Mouse (Mus musculus) T-helper 17 cell (primary cell): ENCODE data around the gene Etfbkmt.

Experiments used
- in situ Hi-C, 2 experiments: fragments of 300-600 bp; cut with MboI, MseI; formaldehyde crosslinking; loops; 1 replicate in 1 of 2; 2 replicates in 1 of 2; pipeline ENCODE4 v1.15.1; 2025; ENCODE audit warnings: high pct_unique_total_duplicates in 2 of 2

The Etfbkmt gene

GRCm38 (mm10) chr6:149139471-149139870, at the start of gene Etfbkmt:
Gene Etfbkmt, plus strand, starts transcription at chr6:149139849.
- in situ Hi-C loops, result loop anchor here in 1 of 2 experiments (5.0 kb wide), 1 partner anchor 48 kb away; the partner anchor contains the start of gene Amn1

DNA sequence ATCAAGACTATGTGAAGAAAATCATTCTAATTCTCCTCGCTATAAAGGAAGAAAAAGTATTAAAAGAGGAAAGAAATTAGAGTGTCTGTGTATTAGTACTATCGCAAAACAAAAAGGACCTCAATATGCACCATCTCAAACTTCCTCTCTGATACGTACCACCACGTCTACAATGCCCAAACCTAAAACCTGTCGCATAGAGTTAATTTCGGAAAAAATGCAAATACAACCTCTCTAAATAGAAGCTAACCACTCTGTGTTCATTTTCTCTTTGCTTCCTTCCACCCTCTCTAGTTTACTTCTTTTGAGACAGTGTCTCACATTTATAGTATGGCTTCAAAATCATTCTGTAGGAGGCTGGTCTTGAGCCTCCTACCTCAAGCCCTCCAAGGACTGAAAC, 47.2 kb upstream of the Etfbkmt start:
- in situ Hi-C loops, result no loop called here

DNA sequence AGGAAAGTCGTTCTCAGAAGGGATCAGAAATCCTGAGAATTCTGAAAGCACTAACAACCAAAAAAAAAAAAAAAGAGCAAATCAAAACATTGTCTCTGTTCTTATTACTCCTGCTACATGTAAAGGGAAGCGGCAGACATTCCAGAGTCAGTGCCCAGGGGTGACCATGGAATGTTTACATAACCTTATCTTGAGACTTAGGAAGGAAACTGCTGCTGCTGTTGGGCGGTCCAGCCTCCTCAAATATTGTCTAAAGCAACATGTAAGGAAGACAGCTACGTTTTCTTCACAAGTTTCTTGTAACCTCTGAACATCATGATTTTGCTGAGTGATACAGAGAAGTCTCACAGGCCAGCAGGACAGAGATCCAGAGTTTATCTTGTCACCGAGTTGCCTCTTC, 46.2 kb upstream of the Etfbkmt start:
- in situ Hi-C loops, result no loop called here

GRCm38 (mm10) chr6:149094555-149094954, 45.1 kb upstream of the Etfbkmt start:
- in situ Hi-C loops, result no loop called here

DNA sequence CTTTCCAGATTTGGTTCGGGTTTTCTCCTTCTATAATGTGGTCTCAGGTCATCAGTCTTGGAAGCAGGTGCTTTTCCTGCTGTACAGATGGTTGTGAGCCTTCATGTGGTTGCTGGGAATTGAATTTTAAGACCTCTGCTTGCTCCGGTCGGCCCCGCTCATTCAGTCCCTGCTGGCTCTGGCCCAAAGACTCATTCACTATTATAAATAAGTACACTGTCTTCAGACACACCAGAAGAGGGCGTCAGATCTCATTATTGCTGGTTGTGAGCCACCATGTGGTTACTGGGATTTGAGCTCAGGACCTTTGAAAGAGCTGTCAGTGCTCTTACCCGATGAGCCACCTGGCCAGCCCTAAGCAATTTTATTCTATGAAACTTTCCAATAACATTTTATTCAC, 44.3 kb upstream of the Etfbkmt start:
- in situ Hi-C loops, result no loop called here

- in situ Hi-C loops, result no loop called here
Measured at GRCm38 (mm10) chr6:149096233-149096632, 43.4 kb upstream of the Etfbkmt start.

- in situ Hi-C loops, result no loop called here
Measured at GRCm38 (mm10) chr6:149097276-149097675, 42.4 kb upstream of the Etfbkmt start.

DNA sequence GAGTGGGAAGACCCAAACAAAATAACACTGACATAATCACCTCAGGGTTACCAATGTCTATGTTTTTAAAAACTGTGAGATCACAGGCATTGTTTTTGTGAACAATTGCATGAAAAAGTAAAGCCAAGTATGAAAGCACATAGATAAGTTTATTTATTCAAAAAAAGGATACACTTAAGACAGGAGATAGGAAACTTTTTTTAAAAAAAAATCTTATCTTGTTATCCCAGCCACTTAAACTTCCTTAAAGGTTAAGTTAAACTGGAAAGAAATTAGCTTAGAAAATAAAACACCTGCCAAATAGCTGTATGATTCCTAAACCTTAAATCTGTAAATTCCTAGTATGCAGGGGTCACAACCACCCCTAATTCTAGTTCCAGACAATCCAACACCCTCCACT, 40.7 kb upstream of the Etfbkmt start:
- in situ Hi-C loops, result no loop called here

DNA sequence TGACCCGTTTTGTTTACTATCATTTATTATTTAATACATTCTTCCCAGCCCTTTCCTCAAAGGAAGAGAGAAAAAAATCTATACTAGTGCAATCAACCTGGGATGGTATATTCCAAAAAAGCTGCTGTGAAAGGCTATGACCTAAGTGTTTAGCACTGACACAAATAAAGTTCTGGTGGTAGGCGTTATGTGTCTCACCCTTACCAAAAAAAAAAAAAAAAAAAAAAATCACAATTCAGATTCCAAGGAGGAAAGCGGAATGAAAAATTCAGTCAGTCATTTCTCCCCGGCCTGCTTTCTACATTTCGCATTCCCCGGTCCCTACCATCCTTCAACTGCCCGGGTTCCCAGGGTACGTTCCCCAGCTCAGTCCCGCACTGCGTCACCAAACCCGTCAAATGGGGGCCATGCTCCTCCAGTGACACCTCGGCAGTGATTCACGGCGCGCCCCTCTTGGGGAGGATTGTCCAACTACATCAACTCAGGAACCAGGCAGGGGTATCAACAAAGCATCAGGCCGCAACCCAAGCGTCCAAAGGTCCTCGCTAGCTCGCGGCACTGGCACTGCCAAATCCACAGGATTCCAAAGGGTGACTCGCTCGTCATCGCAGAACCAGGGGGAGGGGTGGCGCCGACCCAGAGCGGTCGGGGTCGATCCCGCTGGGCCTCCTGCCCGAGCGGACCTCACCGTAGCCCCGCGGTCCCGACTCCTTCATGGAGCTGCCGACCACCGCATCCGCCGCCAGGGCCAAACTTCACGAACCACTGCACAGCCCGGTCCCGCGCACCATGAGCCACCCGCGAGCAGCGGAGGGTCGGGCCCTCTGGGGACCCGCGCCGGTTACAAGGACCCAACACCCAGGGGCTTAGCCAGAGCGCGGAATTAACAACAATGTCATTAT, 39.2 kb upstream of the Etfbkmt start:
- in situ Hi-C loops, result no loop called here

GRCm38 (mm10) chr6:149101076-149101942, 38.3 kb upstream of the Etfbkmt start, which contains the start of gene Dennd5b:
Gene Dennd5b, minus strand, starts transcription at chr6:149101680.
- in situ Hi-C loops, result no loop called here

GRCm38 (mm10) chr6:149101943-149102243, 37.8 kb upstream of the Etfbkmt start:
- in situ Hi-C loops, result no loop called here

GRCm38 (mm10) chr6:149103451-149103850, 36.2 kb upstream of the Etfbkmt start:
- in situ Hi-C loops, result no loop called here

GRCm38 (mm10) chr6:149107615-149108014, 32.0 kb upstream of the Etfbkmt start:
- in situ Hi-C loops, result no loop called here

- in situ Hi-C loops, result no loop called here
Measured at GRCm38 (mm10) chr6:149108909-149109308, 30.7 kb upstream of the Etfbkmt start.

GRCm38 (mm10) chr6:149116992-149117391, 22.7 kb upstream of the Etfbkmt start:
- in situ Hi-C loops, result loop anchor here in 1 of 2 experiments (5.0 kb wide), 1 partner anchor 105 kb away; no protein-coding TSS in a partner anchor

- in situ Hi-C loops, result loop anchor here in 1 of 2 experiments (5.0 kb wide), 1 partner anchor 107 kb away; no protein-coding TSS in a partner anchor
Measured at GRCm38 (mm10) chr6:149118935-149119334, 20.7 kb upstream of the Etfbkmt start.

GRCm38 (mm10) chr6:149119853-149120252, 19.8 kb upstream of the Etfbkmt start:
- in situ Hi-C loops, result loop anchor here in 1 of 2 experiments (5.0 kb wide), 1 partner anchor 108 kb away; no protein-coding TSS in a partner anchor

DNA sequence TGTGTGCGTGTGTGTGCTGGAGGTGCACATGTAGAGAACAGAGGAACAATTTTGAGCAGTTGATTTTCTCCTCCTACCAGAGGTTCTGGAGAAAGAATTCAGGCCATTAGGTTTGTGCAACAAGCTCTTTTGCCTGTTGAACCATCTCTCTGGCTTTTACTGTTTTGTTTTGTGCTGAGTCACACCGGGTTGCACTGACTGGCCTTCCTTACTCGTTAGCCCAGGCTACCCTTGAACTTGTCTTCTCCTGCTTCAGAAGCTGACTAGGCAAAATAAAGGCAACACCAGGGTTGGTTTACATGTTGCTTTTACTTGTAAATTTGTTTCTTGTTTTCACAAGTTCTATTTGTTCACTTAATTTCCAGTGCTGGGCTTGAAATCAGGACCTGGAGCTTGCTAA, 16.6 kb upstream of the Etfbkmt start:
- in situ Hi-C loops, result no loop called here

DNA sequence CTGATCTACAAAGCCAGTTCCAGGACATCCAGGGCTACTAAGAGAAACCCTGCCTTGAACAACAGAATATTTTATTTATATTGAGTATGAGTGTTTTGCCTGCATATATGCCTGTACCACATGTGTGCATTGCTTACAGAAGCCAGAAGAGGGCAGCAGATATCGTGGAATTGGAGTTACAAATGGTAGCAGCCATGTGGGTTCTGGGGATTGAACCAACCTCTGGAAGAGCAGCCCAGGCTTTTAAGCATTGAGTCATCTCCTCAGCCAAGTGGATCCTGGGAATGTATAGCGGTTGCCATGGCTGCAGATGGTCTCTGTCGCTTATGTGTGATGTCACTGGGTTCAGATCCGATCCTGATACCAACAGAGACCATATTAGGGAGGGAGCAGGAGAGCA, 13.0 kb upstream of the Etfbkmt start:
- in situ Hi-C loops, result no loop called here

DNA sequence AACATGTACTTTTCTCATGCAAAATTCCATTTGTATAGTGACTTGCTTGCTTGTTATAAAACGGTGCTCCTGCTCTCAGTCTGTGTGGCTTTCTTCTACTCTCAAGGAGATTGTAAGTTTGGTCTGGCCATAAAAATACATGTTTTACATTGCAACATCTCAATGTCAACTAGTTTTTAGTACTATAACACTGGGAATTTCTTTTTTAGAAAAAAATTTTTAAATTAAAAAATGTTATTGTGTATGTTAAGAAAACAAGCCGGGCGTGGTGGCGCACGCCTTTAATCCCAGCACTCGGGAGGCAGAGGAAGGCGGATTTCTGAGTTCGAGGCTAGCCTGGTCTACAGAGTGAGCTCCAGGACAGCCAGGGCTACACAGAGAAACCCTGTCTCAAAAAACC, 9.8 kb upstream of the Etfbkmt start, which contains the start of gene Gm10203:
TSS of gene Gm10203 (plus strand) at position 301 of the 400 bp plus-strand sequence.
- in situ Hi-C loops, result loop anchor here in 1 of 2 experiments (5.0 kb wide), 1 partner anchor 242 kb away; no protein-coding TSS in a partner anchor

- in situ Hi-C loops, result loop anchor here in 1 of 2 experiments (5.0 kb wide), 1 partner anchor 241 kb away; no protein-coding TSS in a partner anchor
Measured at GRCm38 (mm10) chr6:149131111-149131510, 8.5 kb upstream of the Etfbkmt start.
